Mouse (Mus musculus): Measurements from ENCODE around the gene Th.

GRCm38 (mm10) chr7:142869419-142870163 lies 61.3 kb downstream of the Th start:
- no peak for TF ChIP-seq ZNF384 (IDR thresholded peaks at IDR 0.05; ENCODE audit: low read depth, low read length)
- TF ChIP-seq CHD2 (IDR thresholded peaks at IDR 0.05; ENCODE audit: low read depth, low read length): no peak
- 0 out of 2 replicates have a peak, but pooled peaks have one; percentile 16 for TF ChIP-seq MAFK (IDR thresholded peaks at IDR 0.05; ENCODE audit: insufficient read depth, low read depth, low read length)
- no peak for TF ChIP-seq HCFC1 (IDR thresholded peaks at IDR 0.05; ENCODE audit: borderline replicate concordance, insufficient read depth, low read length)

All from ES-E14 (cell line).